Mouse (Mus musculus): Measurements from ENCODE around the gene Ndrg2. TPM values are rescaled to one million over a fixed set of nuclear protein-coding genes. Genes with fewer than 3 reads are reported as not detected.
"Not testable (repeated sequence)": the region's sequence is repeated elsewhere in the genome, so short reads cannot be mapped to it uniquely, and the experiment has no call there.

Gene Ndrg2
- polyA plus RNA-seq, 1 experiment: 24.9 TPM

DNA sequence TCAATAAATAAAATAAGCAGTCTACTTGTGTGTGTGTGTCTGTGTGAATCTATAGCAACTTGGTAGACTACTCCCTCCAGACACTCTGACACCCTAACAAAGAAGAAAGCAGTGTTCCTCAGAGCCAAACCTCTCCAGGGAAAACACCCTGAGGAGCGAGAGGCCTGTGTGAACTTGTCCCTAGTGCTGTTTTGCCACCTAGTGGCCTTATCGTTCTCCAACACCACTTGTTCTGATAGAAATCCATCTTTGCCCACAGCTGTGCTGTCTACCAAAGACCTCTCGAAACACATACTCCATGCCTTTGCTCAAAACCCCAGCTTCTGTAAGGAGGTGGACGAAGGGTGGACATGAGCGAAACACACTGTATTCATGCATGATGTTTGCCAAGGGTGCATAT is 16.9 kb upstream of the Ndrg2 start:
- TF ChIP-seq POLR2A (IDR thresholded peaks at IDR 0.05; ENCODE audit: borderline replicate concordance, control insufficient read depth, low read depth, low read length) (no peak), CTCF (IDR thresholded peaks at IDR 0.05; ENCODE audit: control insufficient read depth, insufficient read depth, low read length) (peak; percentile 27; the same call in 1 of the 2 replicates)
- H3K4me1 ChIP-seq (ENCODE audit: control insufficient read depth, insufficient read depth, low read length): no peaks in the 10 kb centered on the region
- 32% methylated on average over 5 of the region's 5 CpGs for WGBS
- H3K27ac ChIP-seq (ENCODE audit: control insufficient read depth, insufficient read depth, low read depth, low read length, poor library complexity): no peak overlapping the region
- H3K4me3 ChIP-seq (replicated peaks; ENCODE audit: control insufficient read depth, low read depth, low read length): no peak overlapping the region

- no peak for TF ChIP-seq POLR2A (IDR thresholded peaks at IDR 0.05; ENCODE audit: borderline replicate concordance, control insufficient read depth, low read depth, low read length)
- TF ChIP-seq CTCF (IDR thresholded peaks at IDR 0.05; ENCODE audit: control insufficient read depth, insufficient read depth, low read length): no peak
- 77% methylated on average over 9 of the region's 9 CpGs for WGBS
- Histone ChIP-seq H3K4me1 (ENCODE audit: control insufficient read depth, insufficient read depth, low read length) (no peaks in the 10 kb centered on the region), H3K4me3 (replicated peaks; ENCODE audit: control insufficient read depth, low read depth, low read length) (no peak overlapping the region), H3K27ac (ENCODE audit: control insufficient read depth, insufficient read depth, low read depth, low read length, poor library complexity) (no peak overlapping the region)
Observed at GRCm38 (mm10) chr14:51929968-51930367, 16.0 kb upstream of the Ndrg2 start.

DNA sequence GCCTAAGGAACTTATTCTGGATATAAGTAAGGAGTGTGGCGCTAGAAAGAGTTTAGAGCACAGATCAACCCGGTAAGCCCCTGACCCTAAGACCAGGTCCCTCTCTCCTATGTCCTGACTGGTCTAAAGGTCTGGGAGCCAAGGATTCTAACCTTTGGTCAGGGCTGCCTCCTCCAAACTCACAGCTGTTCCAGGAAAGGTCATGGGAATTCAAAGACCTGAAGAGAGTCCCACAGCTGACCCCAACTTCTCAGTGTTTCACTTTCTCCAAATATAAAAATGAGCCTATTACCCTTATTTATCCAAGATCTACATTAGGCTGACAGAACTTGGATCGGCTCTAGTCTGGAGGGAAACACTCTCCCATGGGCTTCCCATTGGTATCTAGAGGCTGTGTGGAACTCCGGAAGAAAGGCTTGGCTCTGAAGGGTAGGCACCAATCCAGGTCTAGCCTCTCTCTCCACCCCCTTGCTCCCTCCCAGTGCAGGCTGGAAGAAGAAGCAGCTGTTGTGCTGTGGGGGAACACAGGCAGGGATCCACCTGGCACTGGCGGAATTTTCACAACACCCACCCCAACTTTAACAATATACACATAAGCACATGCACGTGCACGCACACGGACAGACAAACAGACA is 15.5 kb upstream of the Ndrg2 start:
- WGBS: 89% methylated on average over 8 of the region's 8 CpGs
- Histone ChIP-seq H3K4me1 (ENCODE audit: control insufficient read depth, insufficient read depth, low read length) (no peaks in the 10 kb centered on the region), H3K4me3 (replicated peaks; ENCODE audit: control insufficient read depth, low read depth, low read length) (no peak overlapping the region), H3K27ac (ENCODE audit: control insufficient read depth, insufficient read depth, low read depth, low read length, poor library complexity) (no peak overlapping the region)
- no peak for TF ChIP-seq CTCF (IDR thresholded peaks at IDR 0.05; ENCODE audit: control insufficient read depth, insufficient read depth, low read length)
- TF ChIP-seq POLR2A (IDR thresholded peaks at IDR 0.05; ENCODE audit: borderline replicate concordance, control insufficient read depth, low read depth, low read length): no peak

- not testable (repeated sequence) for H3K27ac ChIP-seq (ENCODE audit: control insufficient read depth, insufficient read depth, low read depth, low read length, poor library complexity); H3K4me1 ChIP-seq (ENCODE audit: control insufficient read depth, insufficient read depth, low read length); H3K4me3 ChIP-seq (replicated peaks; ENCODE audit: control insufficient read depth, low read depth, low read length)
- WGBS: 86% methylated on average over 11 of the region's 11 CpGs
Observed at GRCm38 (mm10) chr14:51926930-51927329, 13.0 kb upstream of the Ndrg2 start.

DNA sequence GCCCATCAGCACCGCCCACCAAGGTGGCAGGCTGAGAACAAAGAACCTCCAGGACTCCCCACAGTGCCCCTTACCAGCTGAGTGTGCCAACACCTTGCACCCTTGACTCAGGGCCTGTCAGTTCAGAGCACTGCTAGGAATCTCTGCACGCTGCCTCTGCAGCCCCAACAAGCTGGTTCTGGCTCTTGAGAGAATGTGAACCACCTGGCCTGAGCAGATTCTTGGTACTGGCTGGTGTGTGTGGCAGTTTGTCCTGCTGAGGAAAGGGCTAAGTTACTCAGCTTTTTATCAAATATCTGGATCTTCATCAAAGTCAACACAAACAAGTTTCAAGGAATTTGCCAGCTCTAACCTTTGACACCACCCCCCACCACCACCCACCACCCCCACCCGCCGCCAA is 9.5 kb upstream of the Ndrg2 start:
- WGBS: 79% methylated on average over 4 of the region's 4 CpGs
- Histone ChIP-seq H3K27ac (ENCODE audit: control insufficient read depth, insufficient read depth, low read depth, low read length, poor library complexity) (no peak overlapping the region), H3K4me1 (ENCODE audit: control insufficient read depth, insufficient read depth, low read length) (no peaks in the 10 kb centered on the region), H3K4me3 (replicated peaks; ENCODE audit: control insufficient read depth, low read depth, low read length) (no peak overlapping the region)
- TF ChIP-seq CTCF (IDR thresholded peaks at IDR 0.05; ENCODE audit: control insufficient read depth, insufficient read depth, low read length) (no peak), POLR2A (IDR thresholded peaks at IDR 0.05; ENCODE audit: borderline replicate concordance, control insufficient read depth, low read depth, low read length) (no peak)

DNA sequence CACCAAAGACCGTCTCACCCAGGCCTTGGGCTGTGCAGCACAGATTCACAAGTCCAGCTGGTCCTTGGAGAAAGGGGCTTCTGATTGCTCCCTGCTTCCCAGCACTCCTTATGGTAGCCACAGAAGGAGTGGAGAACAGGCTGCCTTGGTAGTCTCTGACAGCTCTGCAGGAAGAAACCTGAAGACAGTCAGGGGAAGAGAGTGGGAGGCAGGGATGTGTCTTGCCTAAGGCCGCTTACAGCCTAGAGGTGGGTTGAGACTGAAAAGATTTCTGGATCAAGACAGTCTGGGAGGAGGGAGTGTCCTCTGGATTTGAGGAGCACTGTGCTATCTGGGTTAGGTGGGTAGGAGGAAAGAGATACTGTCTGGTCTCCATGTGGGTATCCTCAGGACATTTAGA is 9.0 kb upstream of the Ndrg2 start:
- 85% methylated on average over 2 of the region's 2 CpGs for WGBS
- Histone ChIP-seq H3K27ac (ENCODE audit: control insufficient read depth, insufficient read depth, low read depth, low read length, poor library complexity) (no peak overlapping the region), H3K4me3 (replicated peaks; ENCODE audit: control insufficient read depth, low read depth, low read length) (no peak overlapping the region), H3K4me1 (ENCODE audit: control insufficient read depth, insufficient read depth, low read length) (no peaks in the 10 kb centered on the region)
- no peak for TF ChIP-seq POLR2A (IDR thresholded peaks at IDR 0.05; ENCODE audit: borderline replicate concordance, control insufficient read depth, low read depth, low read length)
- no peak for TF ChIP-seq CTCF (IDR thresholded peaks at IDR 0.05; ENCODE audit: control insufficient read depth, insufficient read depth, low read length)

GRCm38 (mm10) chr14:51922571-51922865 is 8.6 kb upstream of the Ndrg2 start, which contains the start of gene Rnase13:
TSS of gene Rnase13 (minus strand) at chr14:51922773.
- TF ChIP-seq POLR2A (IDR thresholded peaks at IDR 0.05; ENCODE audit: borderline replicate concordance, control insufficient read depth, low read depth, low read length) (no peak), CTCF (IDR thresholded peaks at IDR 0.05; ENCODE audit: control insufficient read depth, insufficient read depth, low read length) (no peak)
- H3K4me1 ChIP-seq (ENCODE audit: control insufficient read depth, insufficient read depth, low read length): no peaks in the 10 kb centered on the region
- no peak within 1 kb of the TSS for H3K27ac ChIP-seq (ENCODE audit: control insufficient read depth, insufficient read depth, low read depth, low read length, poor library complexity)
- WGBS: 91% methylated on average over 7 of the region's 7 CpGs
- no peak within 1 kb of the TSS for H3K4me3 ChIP-seq (replicated peaks; ENCODE audit: control insufficient read depth, low read depth, low read length)

DNA sequence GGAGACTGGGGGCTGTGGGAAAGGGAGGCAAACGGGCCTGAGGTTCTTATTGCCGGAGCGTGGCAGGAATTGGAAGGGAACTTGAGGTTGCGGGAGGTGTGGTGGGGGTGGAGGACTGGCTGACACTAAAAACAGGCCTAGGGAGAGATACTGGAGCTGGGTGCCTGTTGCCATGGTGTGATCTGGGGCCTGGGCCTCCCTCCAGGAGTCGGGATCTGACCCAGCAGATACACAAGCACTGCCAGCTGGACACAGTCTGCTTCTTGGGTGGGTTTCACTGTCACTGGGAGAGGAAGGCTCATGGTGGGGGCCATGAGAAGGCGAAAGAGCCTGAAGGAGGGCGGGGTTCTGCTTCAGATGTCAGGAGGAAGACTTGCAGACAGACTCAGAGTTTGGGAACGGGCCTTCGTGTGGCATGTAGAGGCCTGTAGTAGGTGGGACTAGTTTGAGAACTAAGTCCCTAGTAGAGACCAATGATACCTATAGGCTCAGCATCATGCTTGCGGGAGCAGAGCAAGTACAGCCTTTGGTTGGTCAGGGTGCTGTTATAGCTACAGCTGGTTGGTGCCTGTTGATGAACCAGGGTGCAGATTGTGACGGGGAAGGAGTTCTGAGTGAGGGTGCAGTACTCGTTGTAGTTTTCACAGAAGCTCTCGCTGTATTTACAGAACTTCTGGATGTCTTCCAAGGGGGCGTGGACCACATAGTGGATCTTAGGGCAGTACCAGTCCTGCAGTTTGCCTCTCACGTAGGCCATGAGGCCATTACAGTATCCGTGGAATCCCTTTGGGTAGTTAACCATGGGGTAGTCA is 8.0 kb upstream of the Ndrg2 start:
- Histone ChIP-seq H3K4me1 (ENCODE audit: control insufficient read depth, insufficient read depth, low read length) (no peaks in the 10 kb centered on the region), H3K27ac (ENCODE audit: control insufficient read depth, insufficient read depth, low read depth, low read length, poor library complexity) (no peak overlapping the region), H3K4me3 (replicated peaks; ENCODE audit: control insufficient read depth, low read depth, low read length) (no peak overlapping the region)
- 76% methylated on average over 16 of the region's 16 CpGs for WGBS
- no peak for TF ChIP-seq POLR2A (IDR thresholded peaks at IDR 0.05; ENCODE audit: borderline replicate concordance, control insufficient read depth, low read depth, low read length)
- no peak for TF ChIP-seq CTCF (IDR thresholded peaks at IDR 0.05; ENCODE audit: control insufficient read depth, insufficient read depth, low read length)
